Mouse (Mus musculus): ENCODE data around the gene Kcnmb1.

GRCm38 (mm10) chr11:33975121-33975520 is 12.3 kb downstream of the Kcnmb1 start:
- TF ChIP-seq CTCF (IDR thresholded peaks at IDR 0.05; ENCODE audit: borderline replicate concordance, extremely low read depth, insufficient read depth, insufficient read length) (no peak), POLR2A (IDR thresholded peaks at IDR 0.05; ENCODE audit: borderline replicate concordance, extremely low read depth, insufficient read depth, insufficient read length, poor library complexity, severe bottlenecking) (no peak)

Data from brain, embryonic 14.5 days (tissue).